Mouse (Mus musculus): ENCODE measurements around the gene Metap1.

DNA sequence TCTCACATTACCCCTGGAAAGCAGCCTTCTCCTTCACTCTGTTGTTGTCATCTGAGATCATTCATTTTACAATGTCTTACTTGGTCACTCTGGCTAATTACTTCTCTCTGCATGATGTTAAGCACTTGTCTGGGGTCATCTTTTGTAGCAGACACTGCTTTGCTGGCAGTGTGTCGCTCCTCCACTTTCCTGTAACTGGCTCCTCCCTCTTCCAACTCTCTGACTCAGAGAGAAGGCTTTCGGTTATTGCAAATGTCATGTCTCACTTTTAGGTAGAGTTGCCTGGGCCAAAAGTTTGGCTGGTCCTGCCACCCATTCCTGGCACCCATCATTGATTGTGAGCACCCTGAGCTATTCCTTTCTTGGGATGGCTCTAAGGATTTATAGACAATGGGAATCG lies 25.4 kb upstream of the Metap1 start:
- TF ChIP-seq CTCF (IDR thresholded peaks at IDR 0.05; ENCODE audit: borderline replicate concordance, insufficient read depth, low read length) (no peak), POLR2A (IDR thresholded peaks at IDR 0.05; ENCODE audit: low read depth, low read length) (no peak)

All from embryonic fibroblast, embryonic 13.5 days (primary cell).